Mouse (Mus musculus) E14TG2a.4 (cell line): Measurements from ENCODE around the gene Ttc6.

Experiments
- CTCF ChIP-seq: conservative IDR thresholded peaks from 2 replicates; pipeline ENCODE4 v1.5.1; 2014; ENCODE audit warnings: low read length
- NANOG ChIP-seq: IDR thresholded peaks from 2 replicates; pipeline ENCODE4 v1.6.1; 2014; ENCODE audit warnings: borderline replicate concordance, low read length, mixed read lengths
- POU5F1 ChIP-seq: IDR thresholded peaks from 2 replicates; pipeline ENCODE4 v1.6.1; 2014; ENCODE audit warnings: low read length, borderline replicate concordance

DNA sequence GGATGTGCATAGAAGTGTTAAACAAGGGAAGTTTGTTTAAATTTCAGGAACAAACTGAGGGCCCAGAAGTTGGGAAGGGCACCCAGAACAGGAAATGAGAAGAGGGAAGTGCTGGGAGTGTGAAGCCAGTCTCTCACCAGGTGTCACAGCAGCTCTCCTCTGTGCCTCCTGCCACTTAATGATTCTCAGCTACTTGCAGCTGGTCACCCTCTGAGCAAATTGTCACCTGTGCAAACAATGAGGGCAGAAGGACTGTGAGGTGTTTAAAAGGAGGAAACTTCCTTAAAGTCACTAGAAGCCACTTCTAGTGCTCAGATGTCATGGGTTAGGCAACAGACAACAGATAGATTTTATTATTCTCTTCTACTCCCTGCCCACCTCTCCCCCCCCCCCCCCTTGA is 8.5 kb downstream of the Ttc6 start:
- TF ChIP-seq CTCF (no peak), POU5F1 (no peak), NANOG (no peak)
